Mouse (Mus musculus) common myeloid progenitor, adult 5-6 weeks (primary cell): ENCODE data around the gene Nln. TPM values are rescaled to one million over a fixed set of nuclear protein-coding genes. Genes with fewer than 3 reads are reported as not detected.

Experiments
- ATAC-seq: replicated peaks from 2 replicates; pipeline ENCODE4 v1.8.0; 2016; ENCODE audit warnings: low read depth, mild to moderate bottlenecking, moderate TSS enrichment, inconsistent platforms; ENCODE audit not compliant: poor library complexity, severe bottlenecking
- total RNA-seq: library from RNA; stranded (forward); fragments of 200-1000, 187-1606 nt; gene quantifications from 2 replicates; pipeline ENCODE4 v1.2.3, GENCODE M21; 2017

Gene Nln
- total RNA-seq, 1 experiment from 2014 or later = 44.7 TPM

GRCm38 (mm10) chr13:104048835-104049234 is 60.6 kb downstream of the Nln start:
- no peak for ATAC-seq

- peak; percentile 64 for ATAC-seq
These were observed 64.3 kb downstream of the Nln start for GRCm38 (mm10) chr13:104045108-104045507.

GRCm38 (mm10) chr13:104044332-104044731 is 65.1 kb downstream of the Nln start:
- ATAC-seq = no peak

GRCm38 (mm10) chr13:104042738-104043137 is 66.7 kb downstream of the Nln start:
- ATAC-seq = no peak

- peak; percentile 13; the same call in 1 of the 2 replicates for ATAC-seq
These were observed 67.9 kb downstream of the Nln start for GRCm38 (mm10) chr13:104041481-104041880.

GRCm38 (mm10) chr13:104040950-104041349 is 68.5 kb downstream of the Nln start:
- peak; percentile 70 for ATAC-seq

GRCm38 (mm10) chr13:104039861-104040260 is 69.6 kb downstream of the Nln start:
- no peak for ATAC-seq

GRCm38 (mm10) chr13:104038891-104039290 is 70.5 kb downstream of the Nln start:
- ATAC-seq = no peak

- ATAC-seq = no peak
These were observed 71.1 kb downstream of the Nln start for GRCm38 (mm10) chr13:104038358-104038757.

GRCm38 (mm10) chr13:104037531-104038290 is 71.7 kb downstream of the Nln start:
- no peak for ATAC-seq

- ATAC-seq = no peak; the same call in 1 of the 2 replicates
These were observed 72.7 kb downstream of the Nln start for GRCm38 (mm10) chr13:104036494-104037290.

GRCm38 (mm10) chr13:104035651-104036050 is 73.8 kb downstream of the Nln start:
- ATAC-seq = no peak

- ATAC-seq = no peak
These were observed 74.6 kb downstream of the Nln start for GRCm38 (mm10) chr13:104034854-104035253.

- peak; percentile 76 for ATAC-seq
These were observed 76.7 kb downstream of the Nln start for GRCm38 (mm10) chr13:104032620-104033133.

- no peak for ATAC-seq
These were observed 77.5 kb downstream of the Nln start for GRCm38 (mm10) chr13:104031821-104032331.

GRCm38 (mm10) chr13:104030956-104031355 is 78.5 kb downstream of the Nln start:
- ATAC-seq = no peak

GRCm38 (mm10) chr13:104029511-104029910 is 79.9 kb downstream of the Nln start:
- ATAC-seq = no peak

- no peak for ATAC-seq
These were observed 80.3 kb downstream of the Nln start for GRCm38 (mm10) chr13:104029089-104029488.

GRCm38 (mm10) chr13:104026525-104026924 is 82.9 kb downstream of the Nln start:
- no peak for ATAC-seq

- no peak for ATAC-seq
These were observed 83.8 kb downstream of the Nln start for GRCm38 (mm10) chr13:104025710-104025995.
